Mouse (Mus musculus): ENCODE measurements around the gene Dnajc15. TPM values are rescaled to one million over a fixed set of nuclear protein-coding genes. Genes with fewer than 3 reads are reported as not detected.

Gene Dnajc15
- polyA plus RNA-seq, 2 experiments: 22.8 to 113 TPM

GRCm38 (mm10) chr14:77860841-77861560, 13.9 kb downstream of the Dnajc15 start:
- 62% methylated on average over 5 of the region's 5 CpGs for WGBS
- Histone ChIP-seq H3K4me3 (replicated peaks; ENCODE audit: low read length) (no peak overlapping the region), H3K9ac (ENCODE audit: low read depth, low read length, severe bottlenecking) (no peak overlapping the region), H3K4me2 (replicated peaks; ENCODE audit: low read depth, low read length, severe bottlenecking) (no peak overlapping the region), H3K27ac (replicated peaks; ENCODE audit: low read depth, low read length) (no peak overlapping the region), H3K36me3 (ENCODE audit: control insufficient read depth, insufficient read depth, low read length) (no peaks in the 10 kb centered on the region; the same call in 1 of the 2 replicates), H3K4me1 (ENCODE audit: control insufficient read depth, insufficient read depth, low read length) (no peaks in the 10 kb centered on the region), H3K27me3 (ENCODE audit: control insufficient read depth, insufficient read depth, low read length) (no peaks in the 10 kb centered on the region), H3K9me3 (ENCODE audit: control insufficient read depth, low read length) (no peaks in the 10 kb centered on the region)
- ATAC-seq (ENCODE audit: low FRiP score, low read depth) (no peak), DNase-seq (ENCODE audit: low spot score) (no peak)
- TF ChIP-seq POLR2A (IDR thresholded peaks at IDR 0.05; ENCODE audit: borderline replicate concordance, extremely low read depth, insufficient read depth, insufficient read length): no peak

GRCm38 (mm10) chr14:77859894-77860293, 15.0 kb downstream of the Dnajc15 start:
- ATAC-seq (ENCODE audit: low FRiP score, low read depth) (no peak), DNase-seq (ENCODE audit: low spot score) (no peak)
- no peak overlapping the region for H3K4me3 ChIP-seq (replicated peaks; ENCODE audit: low read length)
- no peaks in the 10 kb centered on the region; the same call in 1 of the 2 replicates for H3K36me3 ChIP-seq (ENCODE audit: control insufficient read depth, insufficient read depth, low read length)
- no peak overlapping the region for H3K27ac ChIP-seq (replicated peaks; ENCODE audit: low read depth, low read length)
- H3K9me3 ChIP-seq (ENCODE audit: control insufficient read depth, low read length): no peaks in the 10 kb centered on the region
- WGBS: 73% methylated on average over 1 of the region's 1 CpGs
- no peaks in the 10 kb centered on the region for H3K27me3 ChIP-seq (ENCODE audit: control insufficient read depth, insufficient read depth, low read length)
- H3K9ac ChIP-seq (ENCODE audit: low read depth, low read length, severe bottlenecking): no peak overlapping the region
- no peaks in the 10 kb centered on the region for H3K4me1 ChIP-seq (ENCODE audit: control insufficient read depth, insufficient read depth, low read length)
- no peak overlapping the region for H3K4me2 ChIP-seq (replicated peaks; ENCODE audit: low read depth, low read length, severe bottlenecking)
- TF ChIP-seq POLR2A (IDR thresholded peaks at IDR 0.05; ENCODE audit: borderline replicate concordance, extremely low read depth, insufficient read depth, insufficient read length): no peak

- Histone ChIP-seq H3K4me2 (replicated peaks; ENCODE audit: low read depth, low read length, severe bottlenecking) (no peak overlapping the region), H3K4me1 (ENCODE audit: control insufficient read depth, insufficient read depth, low read length) (no peaks in the 10 kb centered on the region), H3K9ac (ENCODE audit: low read depth, low read length, severe bottlenecking) (no peak overlapping the region), H3K9me3 (ENCODE audit: control insufficient read depth, low read length) (no peaks in the 10 kb centered on the region), H3K36me3 (ENCODE audit: control insufficient read depth, insufficient read depth, low read length) (peaks cover 11% of the 10 kb centered on the region), H3K27me3 (ENCODE audit: control insufficient read depth, insufficient read depth, low read length) (no peaks in the 10 kb centered on the region), H3K27ac (replicated peaks; ENCODE audit: low read depth, low read length) (no peak overlapping the region), H3K4me3 (replicated peaks; ENCODE audit: low read length) (no peak overlapping the region)
- 89% methylated on average over 1 of the region's 1 CpGs for WGBS
- no peak for ATAC-seq (ENCODE audit: low FRiP score, low read depth)
- TF ChIP-seq POLR2A (IDR thresholded peaks at IDR 0.05; ENCODE audit: borderline replicate concordance, extremely low read depth, insufficient read depth, insufficient read length): no peak
- no peak for DNase-seq (ENCODE audit: low spot score)
Measured at GRCm38 (mm10) chr14:77853951-77854350, 21.0 kb downstream of the Dnajc15 start.

GRCm38 (mm10) chr14:77849852-77850251, 25.1 kb downstream of the Dnajc15 start:
- Histone ChIP-seq H3K27me3 (ENCODE audit: control insufficient read depth, insufficient read depth, low read length) (no peaks in the 10 kb centered on the region), H3K9me3 (ENCODE audit: control insufficient read depth, low read length) (no peaks in the 10 kb centered on the region), H3K36me3 (ENCODE audit: control insufficient read depth, insufficient read depth, low read length) (peaks cover 11% of the 10 kb centered on the region; the same call in 1 of the 2 replicates), H3K4me1 (ENCODE audit: control insufficient read depth, insufficient read depth, low read length) (no peaks in the 10 kb centered on the region), H3K4me2 (replicated peaks; ENCODE audit: low read depth, low read length, severe bottlenecking) (no peak overlapping the region), H3K9ac (ENCODE audit: low read depth, low read length, severe bottlenecking) (no peak overlapping the region), H3K27ac (replicated peaks; ENCODE audit: low read depth, low read length) (no peak overlapping the region), H3K4me3 (replicated peaks; ENCODE audit: low read length) (no peak overlapping the region)
- DNase-seq (ENCODE audit: low spot score) (no peak), ATAC-seq (ENCODE audit: low FRiP score, low read depth) (no peak)
- WGBS: 70% methylated on average over 7 of the region's 7 CpGs
- TF ChIP-seq POLR2A (IDR thresholded peaks at IDR 0.05; ENCODE audit: borderline replicate concordance, extremely low read depth, insufficient read depth, insufficient read length): no peak

- no peaks in the 10 kb centered on the region for H3K27me3 ChIP-seq (ENCODE audit: control insufficient read depth, insufficient read depth, low read length)
- TF ChIP-seq POLR2A (IDR thresholded peaks at IDR 0.05; ENCODE audit: borderline replicate concordance, extremely low read depth, insufficient read depth, insufficient read length): no peak
- H3K4me3 ChIP-seq (replicated peaks; ENCODE audit: low read length): no peak overlapping the region
- H3K36me3 ChIP-seq (ENCODE audit: control insufficient read depth, insufficient read depth, low read length): peaks cover 16% of the 10 kb centered on the region
- no peaks in the 10 kb centered on the region for H3K9me3 ChIP-seq (ENCODE audit: control insufficient read depth, low read length)
- no peak overlapping the region for H3K27ac ChIP-seq (replicated peaks; ENCODE audit: low read depth, low read length)
- no peak for DNase-seq (ENCODE audit: low spot score)
- no peak for ATAC-seq (ENCODE audit: low FRiP score, low read depth)
- 88% methylated on average over 1 of the region's 1 CpGs for WGBS
- H3K4me1 ChIP-seq (ENCODE audit: control insufficient read depth, insufficient read depth, low read length): no peaks in the 10 kb centered on the region
- no peak overlapping the region for H3K9ac ChIP-seq (ENCODE audit: low read depth, low read length, severe bottlenecking)
- H3K4me2 ChIP-seq (replicated peaks; ENCODE audit: low read depth, low read length, severe bottlenecking): no peak overlapping the region
Measured at GRCm38 (mm10) chr14:77848349-77848748, 26.6 kb downstream of the Dnajc15 start.

Data from limb, embryonic 14.5 days (tissue).